Mouse (Mus musculus) heart, embryonic 14.5 days (tissue): Measurements from ENCODE around the gene Gm37240. TPM values are rescaled to one million over a fixed set of nuclear protein-coding genes. Genes with fewer than 3 reads are reported as not detected.
A peak's percentile ranks its signal among the peaks of the same experiment; 100 is the strongest.

Source experiments
- ATAC-seq: fragments of 200-750 bp; cut with Nextera tagmentation; 2 replicates; pipeline ENCODE4 v1.8.0; 2017; ENCODE audit warnings: low read depth, moderate TSS enrichment; ENCODE audit not compliant: insufficient number of reproducible peaks, insufficient read depth, low FRiP score
- H3K27ac ChIP-seq, 2 experiments: fragments of 200-500 bp in 1 of 2; fragments of 300-500 bp in 1 of 2; sonication (generic) in 1 of 2; replicated peaks in 1 of 2; 2 replicates each; pipeline ENCODE4 v1.5.1; 2012 to 2014; ENCODE audit warnings: low read depth in 2 of 2, low read length in 2 of 2, control low read depth in 1 of 2, mild to moderate bottlenecking in 1 of 2, mixed read lengths in 1 of 2; ENCODE audit not compliant: control insufficient read depth in 1 of 2, insufficient read depth in 1 of 2
- H3K27me3 ChIP-seq: fragments of 300-500 bp; sonication (generic); 2 replicates; pipeline ENCODE4 v1.6.1; 2014; ENCODE audit warnings: mild to moderate bottlenecking, low read length, control low read depth; ENCODE audit not compliant: control insufficient read depth, insufficient read depth
- H3K36me3 ChIP-seq: fragments of 300-500 bp; sonication (generic); 2 replicates; pipeline ENCODE4 v1.6.1; 2014; ENCODE audit warnings: mild to moderate bottlenecking, control low read depth, low read length, mixed read lengths; ENCODE audit not compliant: control insufficient read depth, insufficient read depth
- H3K4me1 ChIP-seq, 2 experiments: fragments of 200-500 bp in 1 of 2; fragments of 300-500 bp in 1 of 2; sonication (generic) in 1 of 2; 2 replicates each; pipeline ENCODE4 v1.6.1; 2012 to 2014; ENCODE audit warnings: low read length in 2 of 2, control low read depth in 1 of 2, mixed read lengths in 1 of 2; ENCODE audit not compliant: control insufficient read depth in 2 of 2, insufficient read depth in 2 of 2
- H3K4me2 ChIP-seq: fragments of 300-500 bp; sonication (generic); 2 replicates; pipeline ENCODE4 v1.6.1; 2014; ENCODE audit warnings: mild to moderate bottlenecking, low read length
- H3K4me3 ChIP-seq, 2 experiments: fragments of 200-500 bp in 1 of 2; fragments of 300-500 bp in 1 of 2; sonication (generic) in 1 of 2; 2 replicates each; pipeline ENCODE4 v1.5.1; 2012 to 2014; ENCODE audit warnings: low read length in 2 of 2, mild to moderate bottlenecking in 2 of 2, control low read depth in 1 of 2, low read depth in 1 of 2, moderate library complexity in 1 of 2; ENCODE audit not compliant: control insufficient read depth in 1 of 2, insufficient read depth in 1 of 2
- H3K9ac ChIP-seq: fragments of 300-500 bp; sonication (generic); 2 replicates; pipeline ENCODE4 v1.6.1; 2014; ENCODE audit warnings: mild to moderate bottlenecking, low read length
- H3K9me3 ChIP-seq: fragments of 300-500 bp; sonication (generic); 2 replicates; pipeline ENCODE4 v1.6.1; 2016; ENCODE audit warnings: low read length, control low read depth; ENCODE audit not compliant: control insufficient read depth
- WGBS: fragments of 180-500 bp; shearing (Covaris S2); extraction: QIAGEN DNeasy Blood & Tissue Kit; methylation state at CpG from one replicate; pipeline ENCODE4 v1.1.7; 2014; 5-methylcytosine and 5-hydroxymethylcytosine counted together
- polyA plus RNA-seq: library from polyadenylated mRNA; unstranded; fragments of >200 nt; fragmentation: Nextera tagmentation; extraction: Ambion mirVana; gene quantifications from 2 replicates; pipeline ENCODE4 v1.2.1, GENCODE M21; 2014

Gene Gm37240
- polyA plus RNA-seq, 1 experiment from 2014 or later: 12.3 TPM

- no peak overlapping the region for H3K27ac ChIP-seq
- H3K9ac ChIP-seq: no peak overlapping the region
- H3K36me3 ChIP-seq: peaks cover 22% of the 10 kb centered on the region; the same call in 1 of the 2 replicates
- WGBS: 88% methylated on average over 5 of the region's 5 CpGs
- no peaks in the 10 kb centered on the region for H3K4me1 ChIP-seq
- no peak overlapping the region for H3K4me2 ChIP-seq
- H3K9me3 ChIP-seq: no peaks in the 10 kb centered on the region
- ATAC-seq: no peak
- H3K27me3 ChIP-seq: no peaks in the 10 kb centered on the region
- no peak overlapping the region for H3K4me3 ChIP-seq
Observed at GRCm38 (mm10) chr3:84965156-84965555, 922.2 kb downstream of the Gm37240 start.

GRCm38 (mm10) chr3:84955857-84956256 lies 931.5 kb downstream of the Gm37240 start:
- Histone ChIP-seq H3K4me3 (no peak overlapping the region), H3K9ac (no peak overlapping the region), H3K9me3 (no peaks in the 10 kb centered on the region), H3K27ac (no peak overlapping the region), H3K4me1 (no peaks in the 10 kb centered on the region; a peak in 2 of 4 replicates), H3K27me3 (no peaks in the 10 kb centered on the region), H3K4me2 (no peak overlapping the region), H3K36me3 (peaks cover 12% of the 10 kb centered on the region; the same call in 1 of the 2 replicates)
- WGBS: 75% methylated on average over 4 of the region's 4 CpGs
- ATAC-seq: no peak

GRCm38 (mm10) chr3:84955011-84955775 lies 932.1 kb downstream of the Gm37240 start:
- Histone ChIP-seq H3K4me1 (no peaks in the 10 kb centered on the region; a peak in 2 of 4 replicates), H3K9ac (no peak overlapping the region), H3K4me3 (no peak overlapping the region), H3K27ac (no peak overlapping the region), H3K4me2 (no peak overlapping the region), H3K36me3 (peaks cover 12% of the 10 kb centered on the region; the same call in 1 of the 2 replicates), H3K9me3 (no peaks in the 10 kb centered on the region), H3K27me3 (no peaks in the 10 kb centered on the region)
- WGBS: 92% methylated on average over 8 of the region's 8 CpGs
- ATAC-seq: no peak

- Histone ChIP-seq H3K4me2 (peak overlapping the region; percentile 67), H3K9ac (peak overlapping the region; percentile 63), H3K27me3 (no peaks in the 10 kb centered on the region), H3K9me3 (no peaks in the 10 kb centered on the region), H3K27ac (peak overlapping the region in 1 of 2 experiments; percentile 3; a peak in 1 of 4 replicates), H3K4me3 (peak overlapping the region; percentile 39 to 45; a peak in 3 of 4 replicates), H3K4me1 (peaks cover 0 to 4% of the 10 kb centered on the region in 2 experiments; a peak in 2 of 4 replicates), H3K36me3 (no peaks in the 10 kb centered on the region)
- 75% methylated on average over 7 of the region's 7 CpGs for WGBS
- ATAC-seq: no peak
Observed at GRCm38 (mm10) chr3:84952585-84953187, 934.6 kb downstream of the Gm37240 start.

- ATAC-seq: 0 out of 2 replicates have a peak, but pooled peaks have one; percentile 31
- Histone ChIP-seq H3K9me3 (no peaks in the 10 kb centered on the region), H3K4me1 (peaks cover 0 to 4% of the 10 kb centered on the region in 2 experiments; a peak in 2 of 4 replicates), H3K36me3 (no peaks in the 10 kb centered on the region), H3K4me2 (peak overlapping the region; percentile 67), H3K9ac (peak overlapping the region; percentile 63), H3K4me3 (peak overlapping the region; percentile 39 to 45), H3K27me3 (no peaks in the 10 kb centered on the region), H3K27ac (peak overlapping the region; percentile 3 to 45; a peak in 2 of 4 replicates)
- 22% methylated on average over 13 of the region's 13 CpGs for WGBS
Observed at GRCm38 (mm10) chr3:84952135-84952534, 935.2 kb downstream of the Gm37240 start.

GRCm38 (mm10) chr3:84951698-84952097 lies 935.6 kb downstream of the Gm37240 start:
- 0 out of 4 replicates have a peak overlapping the region, but pooled peaks of 1 of the 2 experiments have one; percentile 19 for H3K27ac ChIP-seq

GRCm38 (mm10) chr3:84949387-84949786 lies 937.9 kb downstream of the Gm37240 start:
- Histone ChIP-seq H3K9ac (no peak overlapping the region), H3K36me3 (no peaks in the 10 kb centered on the region), H3K27ac (no peak overlapping the region), H3K9me3 (no peaks in the 10 kb centered on the region), H3K4me1 (peaks cover 0 to 4% of the 10 kb centered on the region in 2 experiments; a peak in 2 of 4 replicates), H3K4me3 (no peak overlapping the region), H3K4me2 (no peak overlapping the region), H3K27me3 (no peaks in the 10 kb centered on the region)
- no peak for ATAC-seq
- 83% methylated on average over 4 of the region's 4 CpGs for WGBS

More at GRCm38 (mm10) chr3:84951698-84952097, 935.6 kb downstream of the Gm37240 start:
- Histone ChIP-seq H3K9ac (peak overlapping the region; percentile 63; the same call in 1 of the 2 replicates), H3K4me2 (peak overlapping the region; percentile 67), H3K27me3 (no peaks in the 10 kb centered on the region), H3K4me3 (peak overlapping the region; percentile 39 to 45), H3K36me3 (no peaks in the 10 kb centered on the region), H3K9me3 (no peaks in the 10 kb centered on the region), H3K4me1 (peaks cover 0 to 4% of the 10 kb centered on the region in 2 experiments; a peak in 2 of 4 replicates)
- ATAC-seq: no peak
- WGBS: 56% methylated on average over 2 of the region's 2 CpGs
